Mouse (Mus musculus) midbrain, embryonic 12.5 days (tissue): Measurements from ENCODE around the gene Elf1. TPM values are rescaled to one million over a fixed set of nuclear protein-coding genes. Genes with fewer than 3 reads are reported as not detected.

Source experiments
- ATAC-seq: fragments of 200-750 bp; cut with Nextera tagmentation; 2 replicates; pipeline ENCODE4 v1.8.0; 2017; ENCODE audit warnings: low read depth, moderate TSS enrichment, moderate library complexity; ENCODE audit not compliant: low FRiP score
- H3K27ac ChIP-seq: fragments of 300-500 bp; sonication (generic); replicated peaks from 2 replicates; pipeline ENCODE4 v1.5.1; 2016; ENCODE audit warnings: mild to moderate bottlenecking
- H3K27me3 ChIP-seq: fragments of 300-500 bp; sonication (generic); 2 replicates; pipeline ENCODE4 v1.6.1; 2016; ENCODE audit warnings: mild to moderate bottlenecking
- H3K36me3 ChIP-seq: fragments of 300-500 bp; sonication (generic); 2 replicates; pipeline ENCODE4 v1.6.1; 2016
- H3K4me1 ChIP-seq: fragments of 300-500 bp; sonication (generic); 2 replicates; pipeline ENCODE4 v1.6.1; 2016
- H3K4me2 ChIP-seq: fragments of 300-500 bp; sonication (generic); replicated peaks from 2 replicates; pipeline ENCODE4 v1.6.1; 2016; ENCODE audit warnings: mild to moderate bottlenecking, moderate library complexity
- H3K4me3 ChIP-seq: fragments of 300-500 bp; sonication (generic); 2 replicates; pipeline ENCODE4 v1.5.1; 2016; ENCODE audit warnings: mild to moderate bottlenecking
- H3K9ac ChIP-seq: fragments of 300-500 bp; sonication (generic); replicated peaks from 2 replicates; pipeline ENCODE4 v1.6.1; 2016; ENCODE audit warnings: mild to moderate bottlenecking, moderate library complexity
- H3K9me3 ChIP-seq: fragments of 300-500 bp; sonication (generic); 2 replicates; pipeline ENCODE4 v1.6.1; 2016; ENCODE audit warnings: mild to moderate bottlenecking
- WGBS: fragments of 180-500 bp; shearing (Covaris S2); methylation state at CpG from one replicate; pipeline ENCODE4 v1.1.7; 2016; 5-methylcytosine and 5-hydroxymethylcytosine counted together
- polyA plus RNA-seq: library from polyadenylated mRNA; unstranded; fragments of >200 nt; fragmentation: Nextera tagmentation; extraction: Ambion mirVana; gene quantifications from 2 replicates; pipeline ENCODE4 v1.2.1, GENCODE M21; 2016

Gene Elf1
- polyA plus RNA-seq, 1 experiment from 2014 or later, result 7.4 TPM

DNA sequence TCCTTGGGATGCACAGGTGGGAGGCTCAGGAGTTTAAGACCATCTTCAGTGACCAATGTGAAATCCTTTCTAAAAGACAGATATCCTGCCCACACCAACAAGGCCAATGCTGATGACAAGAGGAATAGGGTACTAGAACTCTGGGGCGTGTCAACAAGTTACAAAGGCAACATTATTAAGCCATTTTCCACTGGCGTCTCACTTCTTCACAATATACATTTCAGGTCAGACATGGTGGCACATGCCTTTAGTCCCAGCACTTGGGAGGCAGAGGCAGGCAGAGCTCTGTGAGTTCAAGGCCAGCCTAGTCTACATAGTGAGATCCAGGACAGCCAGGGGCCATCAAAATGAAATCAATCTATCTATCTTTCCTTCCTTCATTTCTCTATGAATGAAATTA is 7.6 kb upstream of the Elf1 start:
- H3K4me2 ChIP-seq, result no peak overlapping the region
- ATAC-seq, result no peak
- H3K4me3 ChIP-seq, result no peak overlapping the region
- no peak overlapping the region for H3K27ac ChIP-seq
- no peaks in the 10 kb centered on the region for H3K27me3 ChIP-seq
- peaks cover 90% of the 10 kb centered on the region for H3K36me3 ChIP-seq
- no peaks in the 10 kb centered on the region for H3K9me3 ChIP-seq
- 90% methylated on average over 2 of the region's 2 CpGs for WGBS
- no peak overlapping the region for H3K9ac ChIP-seq
- no peaks in the 10 kb centered on the region for H3K4me1 ChIP-seq

DNA sequence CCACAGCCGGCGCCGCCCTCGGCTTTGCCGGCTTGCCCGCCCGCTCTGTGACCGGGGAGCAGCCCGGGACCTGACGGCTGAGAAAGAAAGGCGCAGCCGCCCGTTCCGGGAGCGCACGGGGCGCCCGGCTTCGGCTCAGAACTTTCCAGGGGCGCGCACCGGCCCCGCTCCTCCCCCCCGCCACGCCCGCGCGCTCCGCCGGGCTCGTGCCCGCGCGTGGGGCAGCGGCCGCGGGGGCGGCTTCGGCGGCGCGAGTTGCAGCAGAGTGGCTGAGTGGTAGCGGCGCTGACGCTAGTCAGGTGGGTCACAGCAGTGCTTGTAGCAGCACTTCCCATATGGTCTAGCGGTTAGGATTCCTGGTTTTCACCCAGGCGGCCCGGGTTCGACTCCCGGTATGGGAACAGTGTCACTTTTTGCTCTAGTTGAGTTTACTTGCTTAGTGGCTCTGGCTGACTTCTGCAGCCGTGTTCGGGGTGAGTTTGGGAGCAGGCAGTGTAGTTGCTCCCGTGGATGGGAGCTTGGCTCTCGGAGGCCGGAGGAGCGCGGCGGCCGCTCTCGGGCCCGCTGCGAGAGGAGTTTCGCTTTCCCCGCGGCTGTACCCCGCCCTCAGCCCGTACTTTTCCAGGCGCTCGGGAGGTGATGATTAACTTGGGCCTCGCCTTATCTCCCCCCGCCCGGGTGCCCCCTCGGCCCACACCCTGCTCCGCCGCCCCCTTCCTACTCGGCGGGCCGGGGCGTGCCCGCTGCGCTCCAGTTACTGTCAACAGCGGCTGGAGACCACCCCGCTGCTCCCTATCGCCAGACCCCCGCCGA is 551 bp downstream of the Elf1 start, which contains the start of gene Wbp4:
Wbp4 (minus strand) TSS at position 182 of the 813 bp plus-strand sequence.
- H3K4me2 ChIP-seq, result peak within 1 kb of the TSS; percentile 67
- H3K36me3 ChIP-seq, result peaks cover 15% of the 10 kb centered on the region
- under 1% methylated on average over 86 of the region's 86 CpGs for WGBS
- H3K27me3 ChIP-seq, result peaks cover 10% of the 10 kb centered on the region
- H3K4me1 ChIP-seq, result peaks cover 27% of the 10 kb centered on the region
- H3K9ac ChIP-seq, result peak within 1 kb of the TSS; percentile 97
- ATAC-seq, result peak; percentile 92
- peak within 1 kb of the TSS; percentile 100 for H3K27ac ChIP-seq
- H3K4me3 ChIP-seq, result peak within 1 kb of the TSS; percentile 93
- H3K9me3 ChIP-seq, result no peaks in the 10 kb centered on the region

DNA sequence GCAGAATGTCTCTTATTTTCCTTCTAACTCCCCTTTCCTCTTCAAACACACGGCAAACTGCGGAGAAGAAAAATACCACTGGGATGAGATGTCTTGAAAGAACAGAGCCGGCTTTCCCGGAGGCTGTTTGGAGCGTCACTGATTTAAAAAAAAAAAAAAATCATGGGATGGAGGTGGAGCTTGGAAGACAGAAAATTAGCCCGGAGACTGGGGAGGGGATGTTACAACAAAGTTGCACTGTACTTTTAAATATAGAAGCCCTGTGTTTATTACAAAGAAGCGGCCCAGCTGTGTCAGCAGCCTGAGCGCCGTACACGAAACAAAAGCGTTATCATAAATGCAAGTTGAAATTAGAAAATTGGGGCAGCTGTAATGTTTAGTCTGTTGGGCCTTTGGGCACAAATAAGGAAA is 1.3 kb downstream of the Elf1 start:
- WGBS, result 1% methylated on average over 11 of the region's 11 CpGs
- peak overlapping the region; percentile 100 for H3K27ac ChIP-seq
- peak overlapping the region; percentile 67 for H3K4me2 ChIP-seq
- H3K4me1 ChIP-seq, result peaks cover 34% of the 10 kb centered on the region
- peaks cover 10% of the 10 kb centered on the region for H3K36me3 ChIP-seq
- H3K9me3 ChIP-seq, result no peaks in the 10 kb centered on the region
- H3K4me3 ChIP-seq, result peak overlapping the region; percentile 93
- ATAC-seq, result no peak
- peaks cover 15% of the 10 kb centered on the region for H3K27me3 ChIP-seq
- peak overlapping the region; percentile 70 for H3K9ac ChIP-seq

DNA sequence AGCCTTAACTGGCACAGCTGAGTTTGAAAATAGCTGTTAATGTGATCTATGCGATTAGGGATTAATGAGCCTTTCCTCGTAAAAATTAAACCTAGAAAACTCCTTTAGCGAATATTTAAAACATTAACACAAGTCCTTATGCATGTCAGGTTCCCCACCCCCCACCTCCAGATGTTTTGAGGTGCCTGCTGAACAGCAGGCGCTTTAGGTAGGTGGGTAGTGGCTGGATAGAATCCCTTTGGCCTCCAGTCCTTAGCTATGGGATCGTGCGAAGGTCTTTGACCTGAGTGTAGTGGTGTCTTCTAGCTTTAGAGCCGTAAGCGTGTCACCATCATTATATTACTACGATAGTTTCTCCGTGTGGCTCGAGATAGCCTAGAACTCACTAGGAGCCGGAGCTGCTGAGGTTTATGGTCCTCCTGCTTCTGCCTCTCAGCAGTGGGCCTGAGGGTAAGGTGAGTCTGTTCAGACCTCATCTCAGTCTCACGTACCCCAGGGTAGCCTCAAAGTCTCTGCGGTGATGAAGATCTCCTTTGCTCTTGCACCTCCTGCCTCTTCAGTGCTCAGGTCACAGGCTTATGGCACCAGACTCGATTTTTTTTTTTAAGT is 1.9 kb downstream of the Elf1 start:
- H3K36me3 ChIP-seq, result peaks cover 5% of the 10 kb centered on the region
- H3K27me3 ChIP-seq, result peaks cover 15% of the 10 kb centered on the region
- H3K4me3 ChIP-seq, result peak overlapping the region; percentile 93
- H3K9ac ChIP-seq, result peak overlapping the region; percentile 70
- 29% methylated on average over 15 of the region's 15 CpGs for WGBS
- ATAC-seq, result no peak
- peaks cover 39% of the 10 kb centered on the region for H3K4me1 ChIP-seq
- H3K9me3 ChIP-seq, result no peaks in the 10 kb centered on the region
- H3K27ac ChIP-seq, result peak overlapping the region; percentile 100
- peak overlapping the region; percentile 67 for H3K4me2 ChIP-seq

DNA sequence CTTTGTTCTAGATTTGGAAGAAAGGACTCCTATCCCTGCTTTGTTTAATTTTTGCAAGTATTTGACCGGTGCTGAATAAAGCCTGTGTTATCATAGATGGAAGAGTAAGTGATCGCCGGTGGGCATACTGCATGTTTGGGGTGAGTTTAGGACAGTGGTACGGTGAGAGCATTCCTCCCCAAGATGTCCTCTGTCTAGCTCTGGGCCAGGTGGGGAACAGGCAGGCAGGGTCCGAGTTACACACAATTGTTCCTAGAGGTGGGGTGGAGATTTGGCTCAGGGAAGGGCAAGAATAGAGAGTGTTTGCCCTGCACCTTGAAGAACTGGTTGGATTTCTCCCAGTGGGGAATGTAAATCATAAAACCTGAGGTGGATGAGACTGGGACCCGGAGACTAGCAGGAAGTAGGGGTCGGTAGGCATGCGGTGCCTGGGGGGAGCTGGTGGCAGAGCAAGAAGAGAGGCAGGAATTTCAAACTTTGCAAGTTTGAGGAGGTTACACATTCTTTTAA is 2.7 kb downstream of the Elf1 start:
- Histone ChIP-seq H3K36me3 (no peaks in the 10 kb centered on the region; the same call in 1 of the 2 replicates), H3K4me2 (peak overlapping the region; percentile 67), H3K4me3 (no peak overlapping the region), H3K27me3 (peaks cover 15% of the 10 kb centered on the region), H3K4me1 (peaks cover 39% of the 10 kb centered on the region), H3K27ac (no peak overlapping the region), H3K9ac (no peak overlapping the region), H3K9me3 (no peaks in the 10 kb centered on the region)
- WGBS, result 73% methylated on average over 8 of the region's 8 CpGs
- ATAC-seq, result no peak

DNA sequence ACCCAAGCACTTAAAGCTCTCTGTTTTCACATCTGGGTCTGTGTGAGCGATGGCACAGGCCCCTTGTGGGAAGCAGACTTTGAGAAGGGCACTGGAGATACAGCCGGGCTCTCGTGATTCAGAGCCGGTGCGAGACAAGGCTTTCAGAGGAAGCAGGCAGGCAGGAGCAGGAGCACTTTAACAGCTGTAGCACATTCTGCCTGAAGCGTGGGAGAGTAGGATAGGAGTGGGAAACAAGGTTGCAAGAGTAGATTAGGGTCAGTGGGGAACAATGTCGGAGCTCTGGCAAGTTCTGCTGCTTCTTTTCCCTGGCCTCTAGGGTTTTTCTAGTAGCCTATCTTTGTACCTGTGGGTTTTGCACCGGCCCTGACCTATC is 5.6 kb downstream of the Elf1 start:
- Histone ChIP-seq H3K4me3 (no peak overlapping the region), H3K36me3 (no peaks in the 10 kb centered on the region), H3K4me2 (peak overlapping the region; percentile 52; the same call in 1 of the 2 replicates), H3K27me3 (peaks cover 15% of the 10 kb centered on the region), H3K9me3 (no peaks in the 10 kb centered on the region), H3K27ac (no peak overlapping the region), H3K4me1 (peaks cover 28% of the 10 kb centered on the region), H3K9ac (no peak overlapping the region)
- 26% methylated on average over 8 of the region's 8 CpGs for WGBS
- no peak for ATAC-seq

DNA sequence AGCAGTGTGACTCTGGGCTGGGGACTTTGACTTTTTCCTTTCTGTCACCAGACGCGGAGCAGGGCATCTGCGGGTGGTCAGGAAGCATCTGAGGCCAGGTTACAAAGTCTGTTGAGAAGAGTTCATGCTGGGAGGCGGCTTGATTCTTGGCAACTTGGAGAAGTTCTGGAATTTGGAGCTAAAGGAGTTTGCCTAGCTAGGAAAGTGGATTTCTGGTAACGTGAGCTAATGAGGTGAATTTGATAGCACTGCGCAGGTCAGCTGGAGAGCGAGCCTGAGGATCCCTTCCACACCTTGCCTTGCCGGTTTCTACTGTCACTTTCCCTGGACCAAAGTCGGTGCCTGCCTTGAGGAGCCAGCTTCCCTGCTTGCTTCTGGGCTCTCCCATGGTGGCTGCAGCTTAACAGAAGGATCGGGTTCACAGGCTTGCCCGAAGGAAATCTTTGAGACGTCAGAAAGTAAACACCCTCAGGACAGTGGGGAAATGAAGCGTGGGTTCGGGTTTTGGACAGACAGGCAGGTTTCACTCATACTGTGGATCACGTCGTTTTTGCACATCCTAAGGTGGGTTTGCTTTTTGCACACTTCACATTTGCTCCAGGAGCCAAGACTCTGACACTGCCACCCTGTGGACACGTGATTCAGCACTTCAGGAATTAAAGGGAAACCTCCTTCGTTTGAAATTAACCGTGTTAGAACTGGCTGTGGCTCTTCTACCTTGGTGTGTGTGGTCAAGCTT is 6.2 kb downstream of the Elf1 start:
- no peak overlapping the region for H3K27ac ChIP-seq
- H3K4me2 ChIP-seq, result peak overlapping the region; percentile 52
- peak overlapping the region; percentile 37 for H3K9ac ChIP-seq
- 5% methylated on average over 19 of the region's 19 CpGs for WGBS
- H3K4me3 ChIP-seq, result peak overlapping the region; percentile 37
- 0 out of 2 replicates have a peak, but pooled peaks cover 5% of the 10 kb centered on the region for H3K36me3 ChIP-seq
- no peaks in the 10 kb centered on the region for H3K9me3 ChIP-seq
- H3K27me3 ChIP-seq, result peaks cover 15% of the 10 kb centered on the region
- no peak for ATAC-seq
- H3K4me1 ChIP-seq, result peaks cover 28% of the 10 kb centered on the region

DNA sequence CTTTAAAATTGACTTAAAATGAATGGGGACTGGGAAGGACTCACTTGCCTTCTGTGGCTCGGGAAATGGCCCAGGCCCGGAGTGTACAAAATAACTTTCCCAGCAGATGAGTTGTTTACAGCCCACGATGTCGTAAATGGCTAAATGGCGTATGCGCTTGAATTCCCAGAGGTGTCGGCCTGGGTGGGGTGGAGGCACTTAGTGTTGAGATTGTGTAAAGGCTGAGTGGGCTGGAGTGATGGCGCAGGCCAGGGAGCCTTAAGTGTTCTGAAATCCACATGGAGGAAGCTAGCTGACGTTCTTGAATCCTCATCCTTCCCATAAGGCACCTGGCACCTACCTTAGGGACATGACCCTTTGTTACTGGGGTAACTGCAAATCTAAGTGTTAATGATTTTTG is 7.5 kb downstream of the Elf1 start:
- 91% methylated on average over 9 of the region's 9 CpGs for WGBS
- Histone ChIP-seq H3K9me3 (no peaks in the 10 kb centered on the region), H3K27ac (no peak overlapping the region), H3K9ac (no peak overlapping the region), H3K4me2 (no peak overlapping the region), H3K36me3 (0 out of 2 replicates have a peak, but pooled peaks cover 6% of the 10 kb centered on the region), H3K4me1 (peaks cover 17% of the 10 kb centered on the region), H3K4me3 (no peak overlapping the region), H3K27me3 (peaks cover 15% of the 10 kb centered on the region)
- ATAC-seq, result no peak

DNA sequence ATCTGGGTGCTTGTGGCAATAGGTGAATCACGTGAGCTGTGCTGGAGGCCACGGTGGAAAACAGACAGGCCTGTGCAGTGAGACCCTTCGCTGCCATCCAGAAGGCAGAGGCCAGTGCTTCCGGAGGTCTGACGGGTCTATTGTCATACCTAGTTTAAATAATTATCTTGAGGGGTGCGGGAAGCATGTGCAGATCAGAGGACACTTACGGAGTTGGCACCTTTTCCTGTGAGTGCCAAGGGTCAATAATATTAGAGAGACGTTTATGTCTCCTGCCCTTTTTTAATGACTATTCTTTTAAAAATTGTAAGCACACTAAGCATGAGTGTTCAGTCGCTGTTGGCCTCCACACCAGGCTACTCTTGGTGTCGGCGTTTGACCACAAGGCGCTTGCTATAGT is 8.2 kb downstream of the Elf1 start:
- H3K27me3 ChIP-seq, result peaks cover 15% of the 10 kb centered on the region
- 0 out of 2 replicates have a peak, but pooled peaks cover 6% of the 10 kb centered on the region for H3K36me3 ChIP-seq
- H3K4me1 ChIP-seq, result peaks cover 14% of the 10 kb centered on the region
- H3K9me3 ChIP-seq, result no peaks in the 10 kb centered on the region
- H3K4me3 ChIP-seq, result no peak overlapping the region
- no peak overlapping the region for H3K4me2 ChIP-seq
- H3K9ac ChIP-seq, result no peak overlapping the region
- ATAC-seq, result no peak
- no peak overlapping the region for H3K27ac ChIP-seq
- 84% methylated on average over 12 of the region's 12 CpGs for WGBS

DNA sequence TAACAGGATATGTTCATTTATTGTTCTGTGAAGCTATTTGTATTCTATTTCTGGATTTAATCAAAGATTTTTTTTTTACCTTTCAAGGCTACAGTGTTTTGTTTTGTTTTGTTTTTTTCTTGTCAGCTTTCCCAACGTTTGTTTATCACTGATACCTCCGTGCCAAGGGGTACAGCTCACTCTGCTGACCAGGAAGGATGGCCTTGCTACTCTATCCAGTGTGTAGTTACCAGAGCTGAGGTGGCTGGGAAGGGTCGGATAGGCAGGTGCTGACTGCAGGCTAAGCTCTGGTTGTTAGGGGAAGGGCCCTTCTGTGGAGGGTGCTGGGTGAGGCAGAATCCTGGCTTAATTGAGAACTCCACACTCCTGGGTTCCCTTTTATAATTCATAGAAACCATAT is 9.3 kb downstream of the Elf1 start:
- H3K9me3 ChIP-seq, result no peaks in the 10 kb centered on the region
- H3K36me3 ChIP-seq, result 0 out of 2 replicates have a peak, but pooled peaks cover 6% of the 10 kb centered on the region
- H3K4me1 ChIP-seq, result peaks cover 14% of the 10 kb centered on the region
- WGBS, result 71% methylated on average over 3 of the region's 3 CpGs
- H3K9ac ChIP-seq, result no peak overlapping the region
- peaks cover 14% of the 10 kb centered on the region for H3K27me3 ChIP-seq
- no peak overlapping the region for H3K4me2 ChIP-seq
- no peak overlapping the region for H3K4me3 ChIP-seq
- H3K27ac ChIP-seq, result no peak overlapping the region
- ATAC-seq, result no peak

DNA sequence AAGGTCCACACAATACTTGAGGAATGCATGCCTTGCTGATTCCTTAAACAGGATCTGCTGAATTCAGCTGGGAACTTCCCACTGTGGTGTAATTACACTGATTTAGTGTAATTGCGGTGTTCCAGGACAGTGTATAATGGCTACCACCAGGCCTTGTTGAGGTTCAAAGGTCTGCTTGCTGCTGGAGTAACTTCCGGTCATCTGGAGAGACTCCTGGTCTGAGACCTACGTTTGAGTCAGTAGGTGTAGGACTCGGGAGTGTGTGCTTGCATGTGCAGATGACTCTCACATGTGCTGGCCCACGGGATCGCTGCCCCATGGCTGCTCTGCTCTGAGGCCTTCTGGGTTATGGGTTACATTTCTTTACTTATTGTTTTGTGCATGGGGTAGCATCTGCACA is 13.4 kb downstream of the Elf1 start:
- Histone ChIP-seq H3K4me2 (no peak overlapping the region), H3K9ac (no peak overlapping the region), H3K4me3 (no peak overlapping the region), H3K27ac (no peak overlapping the region), H3K27me3 (no peaks in the 10 kb centered on the region), H3K36me3 (0 out of 2 replicates have a peak, but pooled peaks cover 6% of the 10 kb centered on the region), H3K9me3 (no peaks in the 10 kb centered on the region), H3K4me1 (no peaks in the 10 kb centered on the region)
- no peak for ATAC-seq
- WGBS, result 88% methylated on average over 6 of the region's 6 CpGs
